Mouse (Mus musculus) effector memory CD4-positive, alpha-beta T cell, adult 7 months (primary cell): ENCODE results near the gene Ltbp3. TPM values are rescaled to one million over a fixed set of nuclear protein-coding genes. Genes with fewer than 3 reads are reported as not detected.

ENCODE experiments used
- polyA plus RNA-seq: library from polyadenylated mRNA; unstranded; fragments of 100-300 nt; shearing (Covaris generic); gene quantifications from one replicate; pipeline ENCODE4 v1.2.1, GENCODE M21; 2017

The Ltbp3 gene
- polyA plus RNA-seq: 0.33 TPM

DNA sequence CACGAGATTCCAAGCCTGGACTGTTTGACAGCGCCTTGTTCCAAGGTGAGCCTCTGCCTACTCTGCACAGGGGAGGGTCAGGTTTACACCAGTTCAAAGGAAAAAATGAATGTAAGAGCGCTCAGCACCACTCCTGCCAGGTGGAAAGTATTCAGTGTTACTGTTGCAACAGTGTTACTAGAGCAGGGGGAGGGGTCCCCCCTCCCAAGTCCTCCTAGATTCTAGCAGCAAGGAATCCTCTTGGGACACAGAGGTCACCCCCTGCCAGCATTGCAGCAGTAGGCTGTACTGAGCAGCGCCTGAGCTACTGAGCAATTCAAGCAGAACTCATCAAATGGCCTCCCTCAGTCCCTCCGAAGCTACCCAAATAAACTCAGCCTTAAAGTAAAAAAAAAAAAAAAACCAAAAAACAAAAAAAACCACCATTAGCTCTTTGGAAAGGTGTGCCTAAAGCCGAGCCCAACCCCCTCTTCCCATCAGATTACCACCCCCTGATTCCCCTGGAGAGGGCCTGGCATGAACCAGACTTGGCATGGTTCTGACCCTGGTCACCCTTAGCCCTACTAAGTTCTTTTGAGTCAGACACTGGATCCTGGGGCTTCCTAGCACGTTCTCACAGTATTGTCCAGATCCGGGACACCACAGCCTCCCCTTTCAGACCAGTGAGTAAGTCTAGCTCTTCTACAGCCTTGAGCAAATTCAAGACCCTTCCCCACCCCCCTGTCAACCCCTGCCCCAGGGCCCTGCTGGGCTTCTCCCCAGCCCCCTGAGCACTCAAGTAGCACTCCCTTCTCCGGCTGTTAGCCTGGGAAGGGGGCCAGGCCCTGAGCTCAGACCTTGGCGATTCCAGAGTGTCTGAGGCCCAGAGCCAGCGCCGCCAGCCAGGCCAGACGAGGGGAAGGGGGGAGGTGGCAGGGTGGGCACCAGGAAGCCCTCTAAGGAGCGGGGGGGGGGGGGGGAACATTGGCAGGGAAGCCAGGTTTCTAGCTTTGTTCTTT, at the start of gene Ltbp3:
TSS of gene Ltbp3 (plus strand) at position 585 of the 998 bp plus-strand sequence.

DNA sequence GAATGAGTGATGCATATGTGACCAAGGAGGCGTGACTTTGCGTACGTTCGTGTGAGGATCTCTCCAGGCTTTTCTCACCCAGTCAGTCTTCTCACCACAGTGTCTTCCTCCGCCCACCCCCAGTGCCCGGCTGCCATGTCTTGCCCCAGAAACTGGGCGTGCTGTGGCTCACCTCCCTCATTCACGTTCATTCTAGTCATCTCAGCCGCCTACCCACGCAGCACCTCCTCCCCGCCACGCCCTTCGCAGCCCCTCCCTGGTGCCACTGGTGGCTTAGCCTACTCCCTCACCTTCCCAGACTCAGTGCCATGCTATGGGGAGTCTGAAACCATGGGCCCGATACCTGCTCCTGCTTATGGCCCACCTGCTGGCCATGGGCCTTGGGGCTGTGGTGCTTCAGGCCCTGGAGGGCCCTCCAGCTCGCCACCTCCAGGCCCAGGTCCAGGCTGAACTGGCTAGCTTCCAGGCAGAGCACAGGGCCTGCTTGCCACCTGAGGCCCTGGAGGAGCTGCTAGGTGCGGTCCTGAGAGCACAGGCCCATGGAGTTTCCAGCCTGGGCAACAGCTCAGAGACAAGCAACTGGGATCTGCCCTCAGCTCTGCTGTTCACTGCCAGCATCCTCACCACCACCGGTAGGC, 36.4 kb upstream of the Ltbp3 start, which contains the start of gene Kcnk7:
TSS of gene Kcnk7 (plus strand) at position 205 of the 638 bp plus-strand sequence.

DNA sequence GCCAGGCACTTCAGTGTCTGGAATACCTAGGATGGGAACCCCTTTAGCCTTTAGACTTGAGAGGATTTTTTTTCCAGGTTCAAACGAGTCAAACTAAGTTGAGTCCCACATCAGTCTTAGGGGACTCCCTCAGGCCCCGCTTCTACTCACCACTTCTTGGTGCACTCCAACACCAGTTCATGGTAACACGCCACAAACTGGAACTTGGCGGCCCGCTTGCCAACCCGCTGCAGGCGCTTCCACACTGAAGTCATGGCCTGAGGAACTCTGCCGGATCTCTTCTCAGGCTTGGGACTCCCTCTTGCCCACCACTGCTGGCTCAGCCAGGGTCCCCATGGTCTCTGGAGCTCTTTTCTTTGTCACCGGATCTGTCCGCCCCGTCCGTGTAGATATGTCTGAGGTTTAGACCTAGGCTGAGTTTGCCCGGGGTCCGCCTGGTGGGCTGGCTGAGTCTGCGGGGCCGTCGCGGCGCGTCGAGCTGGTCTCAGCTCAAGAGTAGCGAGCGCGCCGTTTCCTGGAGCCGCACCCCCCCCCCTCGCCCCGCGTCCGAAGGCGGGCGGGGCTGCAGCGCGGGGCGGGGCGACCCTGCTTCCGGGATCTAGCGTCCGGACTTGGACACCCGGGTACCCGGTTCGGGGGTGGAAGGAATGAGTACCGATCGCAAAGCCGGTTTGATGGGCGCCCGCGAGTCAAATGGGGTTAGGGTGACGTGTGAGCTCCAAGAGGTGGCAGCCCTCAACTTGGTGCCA, 14.8 kb upstream of the Ltbp3 start, which contains the start of gene Ehbp1l1:
TSS of gene Ehbp1l1 (minus strand) at position 551 of the 749 bp plus-strand sequence.

DNA sequence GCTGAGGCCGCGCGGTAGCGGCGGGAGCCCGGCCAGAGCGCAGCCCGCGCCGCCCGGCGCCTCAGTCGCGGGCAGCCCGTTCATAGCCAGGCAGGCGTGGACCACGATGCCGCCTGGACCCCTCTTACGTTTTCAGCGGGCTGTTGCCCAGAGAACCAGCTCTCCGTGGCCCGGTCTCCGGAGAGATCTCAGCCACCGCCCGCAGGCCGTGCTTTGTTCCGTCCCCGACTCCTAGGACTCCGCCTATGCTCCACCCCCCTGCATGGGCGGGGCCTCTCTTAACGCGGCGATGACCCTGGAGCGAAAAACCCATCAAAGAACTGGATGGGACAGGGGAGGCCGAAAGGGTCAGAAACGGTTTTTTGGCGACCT, 11.3 kb upstream of the Ltbp3 start, which contains the start of gene Fam89b:
TSS of gene Fam89b (minus strand) at position 210 of the 372 bp plus-strand sequence.

DNA sequence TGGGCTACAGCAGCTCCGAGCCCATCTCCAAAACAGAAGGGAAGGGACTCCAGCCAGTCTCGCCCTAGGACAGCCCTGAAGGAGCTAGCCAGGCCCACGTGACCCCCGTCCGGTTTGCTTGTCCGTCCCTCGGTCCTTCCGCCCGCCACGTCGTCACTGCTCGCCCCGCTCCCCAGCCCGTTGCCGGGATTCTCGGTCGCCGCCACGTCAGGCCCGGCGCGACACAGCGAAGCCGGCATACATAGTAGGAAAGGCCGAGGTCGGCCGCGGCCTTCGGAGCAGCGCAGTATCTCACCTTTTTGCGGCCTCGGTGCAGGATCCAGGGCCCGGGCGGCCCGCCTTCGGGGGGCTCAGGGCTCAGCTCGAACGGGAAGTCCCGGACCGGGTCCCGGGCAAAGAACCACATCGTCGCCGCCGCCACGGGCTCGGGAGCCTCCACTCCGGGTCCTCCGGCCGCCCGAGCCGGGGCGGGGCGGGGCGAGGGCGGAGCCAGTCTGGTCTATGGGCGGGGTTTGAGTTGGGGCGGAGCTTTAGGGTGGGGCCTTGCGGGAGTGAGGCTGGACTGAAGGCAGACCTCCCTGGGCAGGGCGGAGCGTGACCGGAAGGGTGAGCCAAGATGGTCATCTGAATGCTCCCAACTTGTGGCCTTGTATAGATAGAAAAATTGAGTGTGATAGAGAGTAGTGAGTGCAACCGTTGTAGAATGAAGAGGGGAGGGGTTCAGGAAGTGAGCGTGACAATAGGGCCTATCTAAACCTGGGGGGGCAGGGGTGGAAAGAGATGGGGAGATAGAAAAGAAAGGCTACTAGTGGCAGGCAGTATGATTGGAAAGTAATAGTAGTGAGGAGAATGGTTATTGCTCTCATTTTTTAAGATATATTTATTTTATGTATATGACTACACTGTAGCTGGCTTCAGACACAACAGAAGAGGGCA, 30.5 kb downstream of the Ltbp3 start, which contains the start of gene Scyl1:
TSS of gene Scyl1 (minus strand) at position 495 of the 936 bp plus-strand sequence.

Other genes with a start within 250 kb of the Ltbp3 start
- 0.38 TPM for gene 1700020D05Rik, start 237.1 kb upstream of the Ltbp3 start, polyA plus RNA-seq
- 3.2 TPM for gene Snx32, start 230.4 kb upstream of the Ltbp3 start, polyA plus RNA-seq
- gene Ovol1, start 180.3 kb upstream of the Ltbp3 start, polyA plus RNA-seq: 0.17 TPM
- 9.9 TPM for gene Ap5b1, start 172.9 kb upstream of the Ltbp3 start, polyA plus RNA-seq
- 106 TPM for gene Rnaseh2c, start 139.0 kb upstream of the Ltbp3 start, polyA plus RNA-seq
- 87.0 TPM for gene Kat5, start 130.7 kb upstream of the Ltbp3 start, polyA plus RNA-seq
- 333 TPM for gene Rela, start 103.4 kb upstream of the Ltbp3 start, polyA plus RNA-seq
- 216 TPM for gene Sipa1, start 77.2 kb upstream of the Ltbp3 start, polyA plus RNA-seq
- 60.9 TPM for gene Map3k11, start 52.2 kb upstream of the Ltbp3 start, polyA plus RNA-seq
- 38.2 TPM for gene Pcnx3, start 52.0 kb upstream of the Ltbp3 start, polyA plus RNA-seq
- gene Kcnk7, start 36.5 kb upstream of the Ltbp3 start, polyA plus RNA-seq: 5.8 TPM
- 53.7 TPM for gene Ehbp1l1, start 14.6 kb upstream of the Ltbp3 start, polyA plus RNA-seq
- gene Fam89b, start 11.3 kb upstream of the Ltbp3 start, polyA plus RNA-seq: 83.2 TPM
- gene Scyl1, start 30.5 kb downstream of the Ltbp3 start, polyA plus RNA-seq: 62.6 TPM
- gene Frmd8, start 134.4 kb downstream of the Ltbp3 start, polyA plus RNA-seq: 120 TPM
- gene Slc25a45, start 136.9 kb downstream of the Ltbp3 start, polyA plus RNA-seq: 21.1 TPM
- 0.30 TPM for gene Tigd3, start 153.2 kb downstream of the Ltbp3 start, polyA plus RNA-seq
- gene Dpf2, start 172.1 kb downstream of the Ltbp3 start, polyA plus RNA-seq: 126 TPM
- gene Cdc42ep2, start 183.9 kb downstream of the Ltbp3 start, polyA plus RNA-seq: 0.29 TPM
- gene Pola2, start 223.3 kb downstream of the Ltbp3 start, polyA plus RNA-seq: 35.9 TPM
- gene Slc22a20, start 245.2 kb downstream of the Ltbp3 start, polyA plus RNA-seq: not detected